Mouse (Mus musculus) kidney, adult 9 months (tissue): ENCODE data around the gene Tmem131.

ENCODE experiments used
- DNase-seq: peaks from one replicate; pipeline ENCODE4 v3.0.0; 2022

Gene Tmem131

GRCm38 (mm10) chr1:36767321-36767720, 176.1 kb downstream of the Tmem131 start:
- DNase-seq = no peak

DNA sequence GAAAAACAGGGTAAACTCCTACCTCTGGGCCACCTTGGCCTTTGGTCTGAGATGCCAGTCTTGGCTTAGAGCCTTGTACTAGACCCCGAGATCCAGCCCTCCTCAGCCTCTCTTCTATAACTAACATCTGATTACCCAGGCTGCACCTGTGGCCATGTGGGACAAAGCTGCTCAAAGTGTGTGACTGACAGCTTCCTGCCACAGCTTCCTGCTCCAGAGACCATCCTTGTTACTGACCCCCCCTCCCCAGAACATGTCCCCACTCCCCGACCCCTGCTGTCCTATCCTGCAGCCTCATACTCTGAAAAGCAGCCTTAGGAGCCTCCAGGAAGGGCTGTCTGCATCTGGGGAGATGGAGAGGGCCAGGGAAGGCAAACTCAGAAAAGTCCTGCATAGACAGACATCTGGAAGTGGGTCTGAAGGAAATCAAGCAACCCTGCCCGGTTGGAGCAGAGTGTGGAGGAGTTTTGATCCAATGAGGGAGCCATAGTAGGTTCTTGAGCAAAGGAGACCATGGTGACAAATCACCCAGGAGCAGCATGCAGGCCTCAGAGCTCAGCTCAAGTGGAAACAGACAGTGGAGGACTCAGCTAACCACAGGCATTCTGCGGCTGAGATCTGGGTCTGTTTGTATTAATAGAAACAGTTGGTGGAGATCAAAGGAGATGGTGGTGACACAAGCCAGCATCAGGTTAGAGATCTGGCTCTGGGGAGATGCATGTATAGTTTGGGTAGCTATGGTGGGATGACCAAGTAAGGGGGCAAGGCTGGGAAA, 176.8 kb downstream of the Tmem131 start:
- no peak for DNase-seq

GRCm38 (mm10) chr1:36761568-36761967, 181.9 kb downstream of the Tmem131 start, which contains the start of gene Zap70:
TSS of gene Zap70 (plus strand) at chr1:36761798.
- no peak for DNase-seq

- DNase-seq = no peak
Measured at GRCm38 (mm10) chr1:36761061-36761460, 182.4 kb downstream of the Tmem131 start.

GRCm38 (mm10) chr1:36760401-36760800, 183.1 kb downstream of the Tmem131 start:
- DNase-seq = no peak

DNA sequence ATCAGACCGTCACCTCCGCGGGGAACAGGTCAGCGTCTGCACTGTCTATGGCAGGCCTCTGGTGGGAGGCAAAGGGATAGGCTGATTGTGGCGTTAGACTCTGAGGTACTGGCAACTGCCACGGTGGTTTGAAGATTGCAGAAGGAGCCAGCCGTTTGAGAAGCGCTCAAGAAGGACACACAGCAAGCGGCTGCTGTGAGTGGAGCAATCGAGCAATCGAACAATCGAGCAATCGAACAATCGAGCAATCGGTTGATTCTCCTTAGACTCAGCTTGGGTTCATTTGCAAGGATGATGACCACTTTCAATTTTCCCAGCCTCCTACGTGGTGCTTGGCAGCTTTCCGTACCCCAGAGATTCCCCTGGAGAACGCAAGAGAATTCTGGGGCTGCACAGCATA, 184.4 kb downstream of the Tmem131 start:
- no peak for DNase-seq

DNA sequence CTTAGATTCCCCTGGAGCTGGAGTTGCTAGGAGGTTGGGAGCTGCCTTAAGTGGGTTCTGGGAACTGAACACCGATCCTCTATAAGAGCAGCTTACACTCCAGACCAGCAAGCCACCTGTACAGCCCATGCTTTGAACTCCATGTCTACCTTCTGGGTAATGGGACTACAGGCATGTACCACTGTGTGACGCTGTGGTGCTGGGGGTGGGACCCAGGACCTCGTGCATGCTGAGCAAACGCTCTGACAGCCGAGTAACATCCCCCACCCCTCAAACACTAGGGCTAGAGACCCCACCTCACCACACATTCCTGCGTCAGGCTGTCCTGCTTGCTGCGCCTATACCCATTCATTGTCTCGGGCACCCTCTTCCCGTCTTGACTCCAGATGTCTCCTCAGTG, 184.9 kb downstream of the Tmem131 start:
- DNase-seq = no peak

- DNase-seq = no peak
Measured at GRCm38 (mm10) chr1:36753932-36754675, 189.4 kb downstream of the Tmem131 start.

DNA sequence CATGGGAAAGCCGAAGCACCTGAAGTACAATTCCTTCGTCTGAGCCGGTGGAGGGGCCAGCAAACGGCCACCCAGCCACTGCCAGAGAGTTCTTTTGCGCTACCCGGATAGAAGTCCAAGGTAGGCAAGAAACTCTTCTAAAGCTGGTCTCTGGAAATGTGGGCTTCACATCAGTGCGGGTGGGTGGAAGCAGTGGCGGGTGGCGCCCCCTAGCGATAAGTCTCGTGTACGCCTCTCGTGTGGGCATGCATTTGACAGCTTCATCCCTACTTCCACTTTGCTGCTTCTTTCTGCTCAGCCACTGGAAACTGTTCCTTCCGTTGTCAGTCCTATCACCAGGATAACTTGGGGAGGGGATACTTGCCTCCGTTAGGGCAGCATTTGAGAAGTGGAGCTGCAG, 197.0 kb downstream of the Tmem131 start:
- peak; percentile 6 for DNase-seq

DNA sequence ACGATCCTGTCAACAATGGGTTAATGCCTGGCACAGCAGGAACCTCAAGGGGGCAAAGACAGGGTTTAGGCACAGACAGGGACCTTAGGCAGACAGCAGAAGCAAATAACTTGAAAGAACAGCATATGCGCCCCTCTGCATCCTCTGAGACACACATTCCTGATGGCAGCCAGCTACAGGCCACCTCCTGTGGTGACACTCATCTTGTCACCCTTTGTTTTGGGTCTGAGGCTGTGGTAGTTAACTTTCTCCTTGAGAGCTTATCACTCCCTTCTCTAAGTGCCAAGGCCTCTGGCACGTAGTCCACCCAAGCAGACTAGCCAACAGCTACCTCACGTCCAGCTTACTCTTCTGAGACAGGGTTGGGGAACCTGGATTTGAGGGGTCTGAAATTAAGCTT, 197.8 kb downstream of the Tmem131 start:
- no peak for DNase-seq

DNA sequence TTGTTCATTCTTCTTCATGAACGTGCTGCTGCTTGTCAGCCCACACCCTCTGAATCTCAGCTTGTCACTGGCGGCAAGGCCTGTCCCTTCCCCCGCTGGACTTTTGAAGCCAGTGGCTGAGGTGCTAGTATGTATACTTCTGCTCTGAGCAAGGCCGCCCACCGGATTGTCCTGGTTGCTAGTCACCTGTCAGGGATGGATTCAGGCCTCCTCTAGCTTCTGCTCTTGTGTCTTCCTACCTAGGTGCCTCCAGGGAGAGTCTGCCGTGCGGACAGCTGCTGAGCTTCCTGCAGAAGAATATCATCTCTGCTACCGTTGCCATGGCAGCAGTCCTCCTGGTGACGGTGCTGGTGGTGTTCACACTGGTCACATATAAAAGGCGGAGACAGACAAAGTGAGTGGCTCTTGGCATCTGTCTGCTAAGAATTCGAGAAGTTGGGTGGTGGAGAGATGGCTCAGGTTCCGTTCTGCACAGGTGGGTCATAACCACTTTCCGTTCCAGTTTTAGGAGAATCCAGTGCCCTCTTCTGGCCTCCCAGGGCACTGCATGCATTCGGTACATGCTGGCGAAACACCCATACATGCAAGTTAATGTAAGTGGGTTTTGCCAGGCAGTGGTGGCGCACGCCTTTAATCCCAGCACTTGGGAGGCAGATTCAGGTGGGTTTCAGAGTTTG, 199.1 kb downstream of the Tmem131 start:
- DNase-seq = peak; percentile 74

DNA sequence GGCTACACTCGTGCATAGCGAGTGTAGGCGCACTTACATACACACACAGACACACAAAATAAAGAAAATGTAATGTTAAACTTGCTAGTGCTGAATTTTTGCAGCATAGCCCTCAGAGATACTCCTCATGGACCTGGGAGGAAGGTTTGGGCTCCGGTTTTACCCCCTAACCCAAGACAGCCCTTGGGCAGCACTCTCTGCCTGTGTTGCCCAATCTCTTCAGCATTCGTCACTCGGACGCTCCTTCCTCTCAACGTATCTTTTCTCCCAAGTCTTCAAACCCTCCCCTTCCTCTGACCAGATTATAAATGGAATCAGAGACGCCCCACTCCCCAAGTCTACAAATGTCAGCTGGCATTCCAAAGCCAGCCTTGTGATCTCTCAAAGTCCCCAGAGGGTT, 200.4 kb downstream of the Tmem131 start:
- DNase-seq = no peak
